Mouse (Mus musculus) forebrain, postnatal 0 days (tissue): ENCODE data around the gene Olfr450. TPM values are rescaled to one million over a fixed set of nuclear protein-coding genes. Genes with fewer than 3 reads are reported as not detected.

Source experiments
- ATAC-seq: fragments of 200-750 bp; cut with Nextera tagmentation; 2 replicates; pipeline ENCODE4 v1.8.0; 2017; ENCODE audit warnings: mild to moderate bottlenecking, moderate library complexity
- DNase-seq: peaks from one replicate; pipeline ENCODE4 v3.0.0-alpha.2; 2015
- H3K27ac ChIP-seq: fragments of 300-500 bp; sonication (generic); 2 replicates; pipeline ENCODE4 v1.5.1; 2014; ENCODE audit warnings: low read depth, mild to moderate bottlenecking, antibody characterized with exemption, low read length, moderate library complexity, mixed read lengths
- H3K27me3 ChIP-seq: fragments of 300-500 bp; sonication (generic); 2 replicates; pipeline ENCODE4 v1.6.1; 2014; ENCODE audit warnings: mild to moderate bottlenecking, low read length, mixed read lengths; ENCODE audit not compliant: insufficient read depth
- H3K36me3 ChIP-seq: fragments of 300-500 bp; sonication (generic); 2 replicates; pipeline ENCODE4 v1.6.1; 2014; ENCODE audit warnings: mild to moderate bottlenecking, moderate library complexity; ENCODE audit not compliant: insufficient read depth
- H3K4me1 ChIP-seq: fragments of 300-500 bp; sonication (generic); 2 replicates; pipeline ENCODE4 v1.6.1; 2014; ENCODE audit warnings: antibody characterized with exemption; ENCODE audit not compliant: insufficient read depth
- H3K4me2 ChIP-seq: fragments of 300-500 bp; sonication (generic); 2 replicates; pipeline ENCODE4 v1.6.1; 2014; ENCODE audit warnings: low read depth, mild to moderate bottlenecking, moderate library complexity
- H3K4me3 ChIP-seq: fragments of 300-500 bp; sonication (generic); 2 replicates; pipeline ENCODE4 v1.5.1; 2014; ENCODE audit warnings: low read depth, low read length, mixed read lengths
- H3K9ac ChIP-seq: fragments of 300-500 bp; sonication (generic); 2 replicates; pipeline ENCODE4 v1.6.1; 2014; ENCODE audit warnings: mild to moderate bottlenecking
- H3K9me3 ChIP-seq: fragments of 300-500 bp; sonication (generic); 2 replicates; pipeline ENCODE4 v1.6.1; 2016; ENCODE audit warnings: low read length
- CTCF ChIP-seq: sonication (generic); IDR thresholded peaks from 2 replicates; pipeline ENCODE4 v1.5.1; 2016; ENCODE audit warnings: antibody characterized with exemption, control low read depth, low read depth
- WGBS: fragments of 180-500 bp; shearing (Covaris S2); extraction: QIAGEN DNeasy Blood & Tissue Kit; methylation state at CpG from one replicate; pipeline ENCODE4 v1.1.7; 2014; 5-methylcytosine and 5-hydroxymethylcytosine counted together
- polyA plus RNA-seq: library from polyadenylated mRNA; unstranded; fragments of >200 nt; fragmentation: Nextera tagmentation; extraction: Ambion mirVana; gene quantifications from 2 replicates; pipeline ENCODE4 v1.2.1, GENCODE M21; 2015
- total RNA-seq: library from RNA; depleted of rRNA; stranded (reverse); fragments of >200 nt; gene quantifications from 2 replicates; pipeline ENCODE4 v1.2.3, GENCODE M21; 2014; rRNA removed

Gene Olfr450
- not detected in 2 replicates for total RNA-seq
- polyA plus RNA-seq, result not detected in 2 replicates

DNA sequence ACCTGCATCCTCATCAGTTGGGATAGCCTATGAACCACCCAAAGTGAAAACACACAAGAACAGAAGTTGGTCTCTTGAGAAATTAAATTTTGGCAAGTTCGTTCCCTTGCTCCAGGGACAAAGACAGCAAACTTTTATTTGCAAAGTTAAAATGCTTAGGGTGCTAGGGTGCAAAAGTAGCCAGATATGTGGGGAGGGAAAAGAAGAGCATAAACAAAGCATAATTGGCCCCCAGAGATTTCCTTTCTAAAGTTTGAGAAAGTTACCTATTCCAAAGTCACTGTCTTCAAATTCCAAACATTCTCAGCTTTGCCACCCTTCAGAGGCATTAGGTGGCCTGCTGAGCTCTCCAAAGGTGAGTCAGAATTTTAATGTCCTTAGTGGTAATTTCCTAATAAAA lies at the start of gene Olfr450:
Gene Olfr450 (plus strand): TSS at position 301 of the 400 bp plus-strand sequence.
- Histone ChIP-seq H3K27me3 (no peaks in the 10 kb centered on the region), H3K9ac (no peak within 1 kb of the TSS), H3K4me2 (no peak within 1 kb of the TSS), H3K4me3 (no peak within 1 kb of the TSS), H3K27ac (no peak within 1 kb of the TSS), H3K9me3 (no peaks in the 10 kb centered on the region), H3K4me1 (no peaks in the 10 kb centered on the region), H3K36me3 (no peaks in the 10 kb centered on the region)
- DNase-seq (no peak), ATAC-seq (no peak)
- 81% methylated on average over 1 of the region's 1 CpGs for WGBS
- no peak for TF ChIP-seq CTCF

DNA sequence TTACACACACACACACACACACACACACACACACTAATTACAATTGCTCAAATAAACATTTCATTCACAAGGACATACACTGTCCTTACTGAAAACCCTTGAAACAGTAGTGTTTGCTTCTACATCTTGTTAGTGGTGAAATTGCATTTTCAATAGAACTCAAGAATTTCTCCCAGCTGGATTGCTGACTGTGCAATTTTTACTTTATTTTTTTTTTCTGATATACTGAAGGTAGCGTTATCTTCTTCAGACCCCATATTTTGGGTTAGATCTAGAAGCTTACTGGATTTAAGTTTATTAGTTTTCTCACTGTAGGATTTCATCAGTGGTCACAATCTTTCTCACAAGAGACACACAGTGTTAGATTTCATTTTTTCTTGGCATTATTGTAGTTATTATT lies 34.7 kb upstream of the Olfr450 start:
- no peak for TF ChIP-seq CTCF
- Histone ChIP-seq H3K9me3 (no peaks in the 10 kb centered on the region), H3K4me1 (no peaks in the 10 kb centered on the region), H3K27me3 (no peaks in the 10 kb centered on the region), H3K4me2 (no peak overlapping the region), H3K4me3 (no peak overlapping the region), H3K27ac (no peak overlapping the region), H3K9ac (no peak overlapping the region), H3K36me3 (no peaks in the 10 kb centered on the region)
- 92% methylated on average over 1 of the region's 1 CpGs for WGBS
- no peak for DNase-seq
- ATAC-seq, result no peak

- Histone ChIP-seq H3K9ac (no peak within 1 kb of the TSS), H3K27me3 (no peaks in the 10 kb centered on the region), H3K27ac (no peak within 1 kb of the TSS), H3K36me3 (no peaks in the 10 kb centered on the region), H3K4me1 (no peaks in the 10 kb centered on the region), H3K4me2 (no peak within 1 kb of the TSS), H3K4me3 (no peak within 1 kb of the TSS), H3K9me3 (no peaks in the 10 kb centered on the region)
- TF ChIP-seq CTCF, result no peak
- no peak for DNase-seq
- ATAC-seq, result no peak
Measured at GRCm38 (mm10) chr6:42784793-42785192, 26.9 kb upstream of the Olfr450 start, which contains the start of gene Olfr452. Gene Olfr452 (plus strand): TSS chr6:42785093.

DNA sequence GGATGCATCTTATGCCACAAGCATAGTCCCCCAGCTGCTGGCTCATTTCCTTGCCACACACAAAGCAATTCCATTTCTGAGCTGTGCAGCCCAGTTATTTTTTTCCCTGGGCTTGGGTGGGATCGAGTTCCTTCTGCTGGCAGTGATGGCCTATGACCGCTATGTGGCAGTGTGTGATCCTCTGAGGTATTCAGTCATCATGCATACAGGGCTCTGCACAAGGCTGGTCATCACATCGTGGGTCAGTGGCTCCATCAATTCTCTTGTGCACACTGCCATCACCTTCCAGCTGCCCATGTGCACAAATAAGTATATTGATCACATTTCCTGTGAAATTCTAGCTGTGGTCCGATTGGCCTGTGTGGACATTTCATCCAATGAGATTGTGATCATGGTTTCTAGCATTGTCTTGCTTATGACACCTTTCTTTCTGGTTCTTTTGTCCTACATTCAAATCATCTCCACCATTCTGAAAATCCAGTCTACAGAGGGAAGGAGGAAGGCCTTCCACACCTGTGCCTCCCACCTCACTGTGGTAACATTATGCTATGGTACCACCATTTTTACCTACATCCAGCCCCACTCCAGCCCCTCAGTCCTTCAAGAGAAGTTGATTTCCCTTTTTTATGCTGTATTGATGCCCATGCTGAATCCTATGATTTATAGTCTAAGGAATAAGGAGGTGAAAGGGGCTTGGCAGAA lies 21.3 kb upstream of the Olfr450 start:
- Histone ChIP-seq H3K4me1 (no peaks in the 10 kb centered on the region), H3K27me3 (no peaks in the 10 kb centered on the region), H3K4me3 (no peak overlapping the region), H3K9ac (no peak overlapping the region), H3K4me2 (no peak overlapping the region), H3K9me3 (no peaks in the 10 kb centered on the region), H3K27ac (peak overlapping the region; percentile 72), H3K36me3 (no peaks in the 10 kb centered on the region)
- 52% methylated on average over 4 of the region's 4 CpGs for WGBS
- TF ChIP-seq CTCF, result 0 out of 2 replicates have a peak, but pooled peaks have one; percentile 16
- peak; percentile 8 for DNase-seq
- peak; percentile 36 for ATAC-seq

GRCm38 (mm10) chr6:42790949-42791556 lies 20.7 kb upstream of the Olfr450 start:
- Histone ChIP-seq H3K36me3 (no peaks in the 10 kb centered on the region), H3K4me1 (no peaks in the 10 kb centered on the region), H3K9me3 (no peaks in the 10 kb centered on the region), H3K9ac (no peak overlapping the region), H3K4me3 (no peak overlapping the region), H3K27me3 (no peaks in the 10 kb centered on the region), H3K27ac (peak overlapping the region; percentile 72), H3K4me2 (no peak overlapping the region)
- 54% methylated on average over 9 of the region's 9 CpGs for WGBS
- DNase-seq (peak; percentile 63), ATAC-seq (peak; percentile 98)
- no peak for TF ChIP-seq CTCF

DNA sequence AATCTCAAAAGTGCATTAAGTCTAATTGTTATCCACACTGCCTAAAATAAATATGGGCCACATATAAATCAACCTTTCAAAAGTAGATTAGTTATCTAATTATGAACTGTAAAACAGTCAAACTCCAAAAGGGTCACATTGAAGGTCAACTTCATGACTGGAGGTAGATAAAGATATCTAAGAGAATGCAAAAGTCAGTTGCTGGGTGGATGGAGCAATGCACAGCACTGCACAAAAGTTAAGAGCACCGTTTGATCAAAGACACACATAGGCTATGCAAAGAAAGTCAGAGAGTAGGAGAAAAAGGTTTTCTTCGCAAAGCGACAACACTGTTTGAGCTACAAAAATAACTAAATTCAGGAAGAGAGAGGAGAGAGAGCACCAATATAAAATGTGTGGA lies 16.8 kb upstream of the Olfr450 start:
- WGBS, result 90% methylated on average over 3 of the region's 3 CpGs

GRCm38 (mm10) chr6:42834084-42834483 lies 22.3 kb downstream of the Olfr450 start, which contains the start of gene Olfr449:
Gene Olfr449 (plus strand): TSS chr6:42834384.
- Histone ChIP-seq H3K36me3 (no peaks in the 10 kb centered on the region), H3K27ac (no peak within 1 kb of the TSS), H3K9me3 (no peaks in the 10 kb centered on the region), H3K4me3 (no peak within 1 kb of the TSS), H3K4me2 (no peak within 1 kb of the TSS), H3K27me3 (no peaks in the 10 kb centered on the region), H3K4me1 (no peaks in the 10 kb centered on the region), H3K9ac (no peak within 1 kb of the TSS)
- no peak for DNase-seq
- no peak for ATAC-seq
- no peak for TF ChIP-seq CTCF

More for the DNA sequence above, 16.8 kb upstream of the Olfr450 start:
- no peak overlapping the region for H3K9ac ChIP-seq
- H3K36me3 ChIP-seq, result no peaks in the 10 kb centered on the region
- no peak for TF ChIP-seq CTCF
- DNase-seq (no peak), ATAC-seq (no peak)
- no peak overlapping the region for H3K4me3 ChIP-seq
- H3K4me2 ChIP-seq, result no peak overlapping the region
- H3K27ac ChIP-seq, result no peak overlapping the region
- H3K27me3 ChIP-seq, result no peaks in the 10 kb centered on the region
- no peaks in the 10 kb centered on the region for H3K4me1 ChIP-seq
- H3K9me3 ChIP-seq, result no peaks in the 10 kb centered on the region
